Mouse (Mus musculus) kidney, adult 2 months (tissue): ENCODE measurements around the gene Ruvbl1.

ENCODE experiments used
- CTCF ChIP-seq: fragments of 200-500 bp; conservative IDR thresholded peaks from 2 replicates; pipeline ENCODE4 v1.5.1; 2011; ENCODE audit warnings: low read depth, mild to moderate bottlenecking, control low read depth, low read length, moderate library complexity, mixed read lengths; ENCODE audit not compliant: insufficient read depth, insufficient read length
- POLR2A ChIP-seq: fragments of 200-500 bp; IDR thresholded peaks from one replicate; pipeline ENCODE4 v1.6.1; 2011; ENCODE audit warnings: low read depth, low read length, control low read depth

DNA sequence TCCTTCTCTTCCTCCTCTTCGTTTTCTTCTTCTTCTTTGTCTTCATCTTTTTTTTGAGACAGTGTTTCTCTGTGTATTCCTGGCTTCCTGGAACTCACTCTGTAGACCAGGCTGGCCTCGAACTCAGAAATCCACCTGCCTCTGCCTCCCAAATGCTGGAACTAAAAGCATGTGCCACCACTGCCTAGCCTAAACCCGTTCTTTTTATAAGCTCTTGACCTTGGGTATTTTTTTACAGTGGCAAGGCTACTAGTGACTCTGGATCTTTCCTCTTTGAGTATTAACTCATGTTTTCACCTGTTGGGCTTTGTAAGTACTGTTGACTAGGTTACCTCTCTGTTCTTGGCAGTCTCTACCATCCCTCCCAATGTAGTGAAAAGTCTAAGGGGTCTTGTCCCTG, 57.8 kb downstream of the Ruvbl1 start:
- no peak for TF ChIP-seq CTCF
- TF ChIP-seq POLR2A: no peak
